Mouse (Mus musculus) central nervous system, embryonic 18 days (tissue): ENCODE results near the gene Stx17. TPM values are rescaled to one million over a fixed set of nuclear protein-coding genes. Genes with fewer than 3 reads are reported as not detected.

Experiments
- polyA plus RNA-seq: library from polyadenylated mRNA; depleted of rRNA; stranded (reverse); fragments of >200 nt; gene quantifications from 2 replicates; pipeline ENCODE4 v1.2.3, GENCODE M21; 2012; rRNA removed

The Stx17 gene
- 11.3 and 12.3 TPM in 2 replicates for polyA plus RNA-seq

GRCm38 (mm10) chr4:48124773-48125469 is at the start of gene Stx17:
Gene Stx17 (plus strand): TSS chr4:48124915.

Other genes starting within 250 kb of the Stx17 start
- 12.8 and 14.1 TPM in 2 replicates for gene Nr4a3, start 79.8 kb upstream of the Stx17 start, polyA plus RNA-seq
- 27.9 and 29.4 TPM in 2 replicates for gene Erp44, start 154.6 kb downstream of the Stx17 start, polyA plus RNA-seq
- 7.0 and 7.7 TPM in 2 replicates for gene Invs, start 154.8 kb downstream of the Stx17 start, polyA plus RNA-seq